Mouse (Mus musculus) lung, embryonic 14.5 days (tissue): ENCODE data around the gene Cypt14. TPM values are rescaled to one million over a fixed set of nuclear protein-coding genes. Genes with fewer than 3 reads are reported as not detected.
"Not testable (repeated sequence)": the region's sequence is repeated elsewhere in the genome, so short reads cannot be mapped to it uniquely, and the experiment has no call there.

ENCODE experiments used
- ATAC-seq: fragments of 200-750 bp; cut with Nextera tagmentation; 2 replicates; pipeline ENCODE4 v1.8.0; 2017; ENCODE audit warnings: mild to moderate bottlenecking, moderate TSS enrichment, moderate library complexity; ENCODE audit not compliant: insufficient read depth
- DNase-seq: peaks from one replicate; pipeline ENCODE4 v3.0.0-alpha.2; 2015
- H3K27ac ChIP-seq: fragments of 300-500 bp; sonication (generic); 2 replicates; pipeline ENCODE4 v1.5.1; 2014; ENCODE audit warnings: low read depth, mild to moderate bottlenecking, moderate library complexity
- H3K27me3 ChIP-seq: fragments of 300-500 bp; sonication (generic); 2 replicates; pipeline ENCODE4 v1.6.1; 2014; ENCODE audit warnings: low read length, control low read depth; ENCODE audit not compliant: insufficient read depth
- H3K36me3 ChIP-seq: fragments of 300-500 bp; sonication (generic); 2 replicates; pipeline ENCODE4 v1.6.1; 2014; ENCODE audit warnings: control low read depth; ENCODE audit not compliant: insufficient read depth
- H3K4me1 ChIP-seq: fragments of 300-500 bp; sonication (generic); 2 replicates; pipeline ENCODE4 v1.6.1; 2014; ENCODE audit warnings: antibody characterized with exemption, control low read depth; ENCODE audit not compliant: insufficient read depth
- H3K4me2 ChIP-seq: fragments of 300-500 bp; sonication (generic); 2 replicates; pipeline ENCODE4 v1.6.1; 2014; ENCODE audit warnings: mild to moderate bottlenecking
- H3K4me3 ChIP-seq: fragments of 300-500 bp; sonication (generic); 2 replicates; pipeline ENCODE4 v1.5.1; 2014; ENCODE audit warnings: low read depth, low read length
- H3K9ac ChIP-seq: fragments of 300-500 bp; sonication (generic); 2 replicates; pipeline ENCODE4 v1.6.1; 2014
- H3K9me3 ChIP-seq: fragments of 300-500 bp; sonication (generic); 2 replicates; pipeline ENCODE4 v1.6.1; 2016; ENCODE audit warnings: low read depth, low read length, control low read depth
- WGBS: fragments of 180-500 bp; shearing (Covaris S2); extraction: QIAGEN DNeasy Blood & Tissue Kit; methylation state at CpG from one replicate; pipeline ENCODE4 v1.1.7; 2014; 5-methylcytosine and 5-hydroxymethylcytosine counted together
- polyA plus RNA-seq: library from polyadenylated mRNA; unstranded; fragments of >200 nt; fragmentation: Nextera tagmentation; extraction: Ambion mirVana; gene quantifications from 2 replicates; pipeline ENCODE4 v1.2.1, GENCODE M21; 2014

Gene Cypt14
- polyA plus RNA-seq, result not detected in 2 replicates

GRCm38 (mm10) chrX:39863504-39863903, at the start of gene Cypt14:
TSS of gene Cypt14 (minus strand) at chrX:39863604.
- WGBS, result 64% methylated on average over 2 of the region's 2 CpGs
- H3K4me1 ChIP-seq, H3K9me3 ChIP-seq, H3K36me3 ChIP-seq, DNase-seq, H3K27ac ChIP-seq, H3K4me3 ChIP-seq, H3K9ac ChIP-seq, ATAC-seq, H3K27me3 ChIP-seq, H3K4me2 ChIP-seq: not testable (repeated sequence)
